Mouse (Mus musculus): ENCODE data around the gene Adgre5. TPM values are rescaled to one million over a fixed set of nuclear protein-coding genes. Genes with fewer than 3 reads are reported as not detected.

Adgre5 gene
- polyA plus RNA-seq, 1 experiment from 2014 or later, result 12.2 TPM

- Histone ChIP-seq H3K36me3 (ENCODE audit: control insufficient read depth, insufficient read depth, low read length) (no peaks in the 10 kb centered on the region), H3K9me3 (ENCODE audit: control insufficient read depth, low read length) (no peaks in the 10 kb centered on the region), H3K27me3 (ENCODE audit: control insufficient read depth, insufficient read depth, low read length) (no peaks in the 10 kb centered on the region), H3K4me1 (replicated peaks; ENCODE audit: control insufficient read depth, insufficient read depth, low read length) (peaks cover 1% of the 10 kb centered on the region; the same call in 1 of the 2 replicates), H3K4me3 (ENCODE audit: low read depth, low read length) (peak overlapping the region; percentile 92), H3K9ac (ENCODE audit: low read length) (peak overlapping the region; percentile 93; the same call in 1 of the 2 replicates), H3K4me2 (ENCODE audit: low read depth, low read length, severe bottlenecking) (peak overlapping the region; percentile 95), H3K27ac (ENCODE audit: low read depth, low read length) (no peak overlapping the region)
- DNase-seq (ENCODE audit: low spot score) (no peak), ATAC-seq (replicated peaks; ENCODE audit: low FRiP score) (no peak)
- 62% methylated on average over 19 of the region's 19 CpGs for WGBS
Measured at GRCm38 (mm10) chr8:83697374-83698220, 43.5 kb downstream of the Adgre5 start.

GRCm38 (mm10) chr8:83695351-83696106, 45.6 kb downstream of the Adgre5 start:
- Histone ChIP-seq H3K9ac (ENCODE audit: low read length) (no peak overlapping the region), H3K4me1 (replicated peaks; ENCODE audit: control insufficient read depth, insufficient read depth, low read length) (peaks cover 1% of the 10 kb centered on the region; the same call in 1 of the 2 replicates), H3K4me3 (ENCODE audit: low read depth, low read length) (no peak overlapping the region), H3K27me3 (ENCODE audit: control insufficient read depth, insufficient read depth, low read length) (no peaks in the 10 kb centered on the region), H3K27ac (ENCODE audit: low read depth, low read length) (no peak overlapping the region), H3K36me3 (ENCODE audit: control insufficient read depth, insufficient read depth, low read length) (no peaks in the 10 kb centered on the region; the same call in 1 of the 2 replicates), H3K4me2 (ENCODE audit: low read depth, low read length, severe bottlenecking) (no peak overlapping the region), H3K9me3 (ENCODE audit: control insufficient read depth, low read length) (no peaks in the 10 kb centered on the region)
- ATAC-seq (replicated peaks; ENCODE audit: low FRiP score), result no peak
- DNase-seq (ENCODE audit: low spot score), result no peak
- WGBS, result 92% methylated on average over 12 of the region's 17 CpGs

- no peak overlapping the region for H3K27ac ChIP-seq (ENCODE audit: low read depth, low read length)
- ATAC-seq (replicated peaks; ENCODE audit: low FRiP score) (no peak), DNase-seq (ENCODE audit: low spot score) (no peak)
- peaks cover 1% of the 10 kb centered on the region; the same call in 1 of the 2 replicates for H3K4me1 ChIP-seq (replicated peaks; ENCODE audit: control insufficient read depth, insufficient read depth, low read length)
- WGBS, result 88% methylated on average over 11 of the region's 11 CpGs
- H3K4me3 ChIP-seq (ENCODE audit: low read depth, low read length), result no peak overlapping the region
- no peaks in the 10 kb centered on the region for H3K27me3 ChIP-seq (ENCODE audit: control insufficient read depth, insufficient read depth, low read length)
- H3K4me2 ChIP-seq (ENCODE audit: low read depth, low read length, severe bottlenecking), result no peak overlapping the region
- H3K36me3 ChIP-seq (ENCODE audit: control insufficient read depth, insufficient read depth, low read length), result no peaks in the 10 kb centered on the region; the same call in 1 of the 2 replicates
- no peak overlapping the region for H3K9ac ChIP-seq (ENCODE audit: low read length)
- H3K9me3 ChIP-seq (ENCODE audit: control insufficient read depth, low read length), result no peaks in the 10 kb centered on the region
Measured at GRCm38 (mm10) chr8:83694369-83695160, 46.6 kb downstream of the Adgre5 start.

DNA sequence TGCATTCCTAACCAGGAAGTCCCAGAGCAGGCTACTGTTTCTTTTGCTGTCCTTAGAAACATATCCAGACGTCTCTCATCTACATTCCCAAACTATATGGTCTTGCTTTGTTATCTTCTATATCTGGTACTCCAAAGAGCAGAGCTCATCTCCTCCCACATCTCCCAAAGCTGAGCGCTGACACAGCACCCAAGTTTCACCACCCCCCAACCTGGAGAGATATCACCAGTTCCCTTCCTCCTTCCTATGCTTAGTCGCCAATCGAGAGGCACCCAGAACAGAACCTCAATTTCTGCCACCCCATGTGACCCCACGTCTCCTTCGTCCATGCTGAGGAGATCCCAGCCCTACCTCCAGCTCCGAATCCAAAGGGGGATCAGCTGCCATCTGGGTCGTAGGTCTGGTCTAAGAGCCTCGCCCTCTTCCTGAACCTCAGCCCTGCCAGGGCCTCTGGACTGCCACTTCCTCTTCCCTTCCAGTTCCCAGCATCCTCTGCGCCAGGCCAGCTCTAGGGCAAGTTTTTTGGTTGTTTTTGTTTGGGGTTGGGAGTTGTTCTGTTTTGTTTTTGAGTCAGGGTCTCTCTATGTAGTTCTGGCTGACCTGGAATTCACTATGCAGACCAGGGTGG, 47.4 kb downstream of the Adgre5 start:
- no peak overlapping the region for H3K27ac ChIP-seq (ENCODE audit: low read depth, low read length)
- H3K27me3 ChIP-seq (ENCODE audit: control insufficient read depth, insufficient read depth, low read length), result no peaks in the 10 kb centered on the region
- WGBS, result 84% methylated on average over 10 of the region's 10 CpGs
- no peak for ATAC-seq (replicated peaks; ENCODE audit: low FRiP score)
- H3K36me3 ChIP-seq (ENCODE audit: control insufficient read depth, insufficient read depth, low read length), result no peaks in the 10 kb centered on the region; the same call in 1 of the 2 replicates
- DNase-seq (ENCODE audit: low spot score), result no peak
- H3K4me3 ChIP-seq (ENCODE audit: low read depth, low read length), result no peak overlapping the region
- H3K9ac ChIP-seq (ENCODE audit: low read length), result no peak overlapping the region
- no peak overlapping the region for H3K4me2 ChIP-seq (ENCODE audit: low read depth, low read length, severe bottlenecking)
- H3K4me1 ChIP-seq (replicated peaks; ENCODE audit: control insufficient read depth, insufficient read depth, low read length), result no peaks in the 10 kb centered on the region; the same call in 1 of the 2 replicates
- no peaks in the 10 kb centered on the region for H3K9me3 ChIP-seq (ENCODE audit: control insufficient read depth, low read length)

- Histone ChIP-seq H3K4me2 (ENCODE audit: low read depth, low read length, severe bottlenecking) (no peak overlapping the region), H3K4me3 (ENCODE audit: low read depth, low read length) (no peak overlapping the region), H3K27ac (ENCODE audit: low read depth, low read length) (no peak overlapping the region), H3K4me1 (replicated peaks; ENCODE audit: control insufficient read depth, insufficient read depth, low read length) (no peaks in the 10 kb centered on the region), H3K9me3 (ENCODE audit: control insufficient read depth, low read length) (no peaks in the 10 kb centered on the region), H3K27me3 (ENCODE audit: control insufficient read depth, insufficient read depth, low read length) (no peaks in the 10 kb centered on the region), H3K36me3 (ENCODE audit: control insufficient read depth, insufficient read depth, low read length) (no peaks in the 10 kb centered on the region; the same call in 1 of the 2 replicates), H3K9ac (ENCODE audit: low read length) (no peak overlapping the region)
- 91% methylated on average over 6 of the region's 6 CpGs for WGBS
- DNase-seq (ENCODE audit: low spot score) (no peak), ATAC-seq (replicated peaks; ENCODE audit: low FRiP score) (no peak)
Measured at GRCm38 (mm10) chr8:83689264-83689663, 51.9 kb downstream of the Adgre5 start.

DNA sequence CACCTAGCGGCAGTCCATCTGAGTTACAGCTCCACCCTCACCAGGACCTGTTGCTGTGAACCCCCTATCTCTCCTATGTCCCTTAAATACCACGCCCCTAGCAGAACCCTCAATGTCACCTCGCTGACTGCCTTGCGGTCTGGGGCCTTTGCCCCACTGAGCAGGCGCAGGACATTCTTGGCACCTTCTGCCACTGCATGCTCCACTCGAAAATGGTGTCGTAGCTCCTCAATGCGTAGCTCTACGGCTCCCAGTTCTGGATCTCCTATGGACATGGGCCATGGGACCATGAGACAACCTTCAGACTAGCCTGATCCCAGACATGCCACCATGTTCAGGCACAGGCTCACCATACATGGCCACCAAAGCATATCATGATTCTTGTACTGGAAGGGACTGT, 56.6 kb downstream of the Adgre5 start:
- Histone ChIP-seq H3K27me3 (ENCODE audit: control insufficient read depth, insufficient read depth, low read length) (no peaks in the 10 kb centered on the region), H3K4me2 (ENCODE audit: low read depth, low read length, severe bottlenecking) (no peak overlapping the region), H3K4me3 (ENCODE audit: low read depth, low read length) (no peak overlapping the region), H3K27ac (ENCODE audit: low read depth, low read length) (no peak overlapping the region), H3K4me1 (replicated peaks; ENCODE audit: control insufficient read depth, insufficient read depth, low read length) (no peaks in the 10 kb centered on the region), H3K36me3 (ENCODE audit: control insufficient read depth, insufficient read depth, low read length) (no peaks in the 10 kb centered on the region), H3K9me3 (ENCODE audit: control insufficient read depth, low read length) (no peaks in the 10 kb centered on the region), H3K9ac (ENCODE audit: low read length) (no peak overlapping the region)
- ATAC-seq (replicated peaks; ENCODE audit: low FRiP score) (no peak), DNase-seq (ENCODE audit: low spot score) (no peak)
- 96% methylated on average over 9 of the region's 9 CpGs for WGBS

DNA sequence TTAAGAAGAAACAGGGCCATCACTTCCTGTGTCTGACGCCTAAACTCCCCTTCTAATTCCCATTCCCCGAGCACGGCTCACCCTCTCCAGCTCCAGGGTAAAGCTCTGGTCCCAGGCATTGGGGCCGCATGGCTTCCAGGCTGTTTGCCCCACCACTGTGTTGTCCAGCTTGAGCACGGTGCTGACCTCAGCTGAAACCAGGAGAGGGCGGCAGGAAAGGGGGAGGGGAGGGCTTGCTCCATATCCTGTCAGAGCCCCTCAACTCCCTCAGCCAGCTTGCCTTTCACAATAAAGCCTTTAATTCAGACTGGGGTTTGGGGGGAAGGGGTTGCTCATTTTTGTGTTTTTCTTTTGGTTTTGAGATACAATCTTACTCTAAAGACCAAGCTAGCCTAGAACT, 60.0 kb downstream of the Adgre5 start:
- no peak overlapping the region for H3K4me2 ChIP-seq (ENCODE audit: low read depth, low read length, severe bottlenecking)
- no peak for DNase-seq (ENCODE audit: low spot score)
- no peak overlapping the region for H3K4me3 ChIP-seq (ENCODE audit: low read depth, low read length)
- no peaks in the 10 kb centered on the region for H3K36me3 ChIP-seq (ENCODE audit: control insufficient read depth, insufficient read depth, low read length)
- no peaks in the 10 kb centered on the region for H3K4me1 ChIP-seq (replicated peaks; ENCODE audit: control insufficient read depth, insufficient read depth, low read length)
- H3K27me3 ChIP-seq (ENCODE audit: control insufficient read depth, insufficient read depth, low read length), result no peaks in the 10 kb centered on the region
- H3K27ac ChIP-seq (ENCODE audit: low read depth, low read length), result no peak overlapping the region
- no peaks in the 10 kb centered on the region for H3K9me3 ChIP-seq (ENCODE audit: control insufficient read depth, low read length)
- no peak overlapping the region for H3K9ac ChIP-seq (ENCODE audit: low read length)
- WGBS, result 27% methylated on average over 6 of the region's 6 CpGs
- no peak for ATAC-seq (replicated peaks; ENCODE audit: low FRiP score)

- no peaks in the 10 kb centered on the region for H3K9me3 ChIP-seq (ENCODE audit: control insufficient read depth, low read length)
- no peak overlapping the region for H3K9ac ChIP-seq (ENCODE audit: low read length)
- 86% methylated on average over 5 of the region's 5 CpGs for WGBS
- no peaks in the 10 kb centered on the region for H3K36me3 ChIP-seq (ENCODE audit: control insufficient read depth, insufficient read depth, low read length)
- ATAC-seq (replicated peaks; ENCODE audit: low FRiP score) (no peak), DNase-seq (ENCODE audit: low spot score) (no peak)
- H3K4me3 ChIP-seq (ENCODE audit: low read depth, low read length), result no peak overlapping the region
- no peaks in the 10 kb centered on the region for H3K4me1 ChIP-seq (replicated peaks; ENCODE audit: control insufficient read depth, insufficient read depth, low read length)
- H3K4me2 ChIP-seq (ENCODE audit: low read depth, low read length, severe bottlenecking), result no peak overlapping the region
- H3K27ac ChIP-seq (ENCODE audit: low read depth, low read length), result no peak overlapping the region
- H3K27me3 ChIP-seq (ENCODE audit: control insufficient read depth, insufficient read depth, low read length), result no peaks in the 10 kb centered on the region
Measured at GRCm38 (mm10) chr8:83680603-83681002, 60.5 kb downstream of the Adgre5 start.
